Mouse (Mus musculus): ENCODE measurements around the gene Fgfr2.

Fgfr2 gene

GRCm38 (mm10) chr7:130831586-130831985 lies 2291.6 kb downstream of the Fgfr2 start:
- no peak for DNase-seq

GRCm38 (mm10) chr7:130828475-130828874 lies 2294.7 kb downstream of the Fgfr2 start:
- no peak for DNase-seq

- DNase-seq: no peak
Measured at GRCm38 (mm10) chr7:130827844-130828403, 2295.2 kb downstream of the Fgfr2 start.

GRCm38 (mm10) chr7:130827431-130827830 lies 2295.7 kb downstream of the Fgfr2 start:
- no peak for DNase-seq

GRCm38 (mm10) chr7:130826343-130826742 lies 2296.8 kb downstream of the Fgfr2 start:
- no peak for DNase-seq

GRCm38 (mm10) chr7:130823992-130824391 lies 2299.2 kb downstream of the Fgfr2 start:
- DNase-seq: no peak

- peak; percentile 88 for DNase-seq
Measured at GRCm38 (mm10) chr7:130819624-130820023, 2303.5 kb downstream of the Fgfr2 start.

GRCm38 (mm10) chr7:130818813-130819212 lies 2304.3 kb downstream of the Fgfr2 start:
- DNase-seq: no peak

GRCm38 (mm10) chr7:130816243-130816642 lies 2306.9 kb downstream of the Fgfr2 start:
- DNase-seq: no peak

- DNase-seq: no peak
Measured at GRCm38 (mm10) chr7:130815601-130816000, 2307.5 kb downstream of the Fgfr2 start.

- no peak for DNase-seq
Measured at GRCm38 (mm10) chr7:130812407-130812806, 2310.7 kb downstream of the Fgfr2 start.

- DNase-seq: no peak
Measured at GRCm38 (mm10) chr7:130810238-130810637, 2312.9 kb downstream of the Fgfr2 start.

GRCm38 (mm10) chr7:130808694-130809093 lies 2314.5 kb downstream of the Fgfr2 start:
- DNase-seq: no peak

- peak; percentile 78 for DNase-seq
Measured at GRCm38 (mm10) chr7:130807749-130808148, 2315.4 kb downstream of the Fgfr2 start.

- DNase-seq: no peak
Measured at GRCm38 (mm10) chr7:130804991-130805390, 2318.2 kb downstream of the Fgfr2 start.

GRCm38 (mm10) chr7:130803251-130803825 lies 2319.8 kb downstream of the Fgfr2 start:
- peak; percentile 31 for DNase-seq

- DNase-seq: no peak
Measured at GRCm38 (mm10) chr7:130801811-130802210, 2321.3 kb downstream of the Fgfr2 start.

GRCm38 (mm10) chr7:130800681-130801080 lies 2322.5 kb downstream of the Fgfr2 start:
- no peak for DNase-seq

GRCm38 (mm10) chr7:130799418-130799817 lies 2323.7 kb downstream of the Fgfr2 start:
- no peak for DNase-seq

GRCm38 (mm10) chr7:130797524-130797923 lies 2325.6 kb downstream of the Fgfr2 start:
- no peak for DNase-seq

GRCm38 (mm10) chr7:130796786-130797185 lies 2326.4 kb downstream of the Fgfr2 start:
- no peak for DNase-seq

- DNase-seq: no peak
Measured at GRCm38 (mm10) chr7:130793671-130794070, 2329.5 kb downstream of the Fgfr2 start.

GRCm38 (mm10) chr7:130789456-130789855 lies 2333.7 kb downstream of the Fgfr2 start:
- DNase-seq: no peak

- DNase-seq: no peak
Measured at GRCm38 (mm10) chr7:130788950-130789349, 2334.2 kb downstream of the Fgfr2 start.

GRCm38 (mm10) chr7:130787537-130787936 lies 2335.6 kb downstream of the Fgfr2 start:
- DNase-seq: no peak

Data from layer of hippocampus, adult 9-11 months (tissue).